Mouse (Mus musculus) cerebellum, adult 2 months (tissue): ENCODE measurements around the gene Zbtb9.

Experiments used
- CTCF ChIP-seq: fragments of 200-500 bp; IDR thresholded peaks from 2 replicates; pipeline ENCODE4 v1.5.1; 2011; ENCODE audit warnings: low read depth, mild to moderate bottlenecking, control low read depth, low read length, moderate library complexity, borderline replicate concordance; ENCODE audit not compliant: insufficient read depth
- POLR2A ChIP-seq: fragments of 200-500 bp; IDR thresholded peaks from 2 replicates; pipeline ENCODE4 v1.6.1; 2011; ENCODE audit warnings: low read length, control low read depth, borderline replicate concordance; ENCODE audit not compliant: insufficient read depth

DNA sequence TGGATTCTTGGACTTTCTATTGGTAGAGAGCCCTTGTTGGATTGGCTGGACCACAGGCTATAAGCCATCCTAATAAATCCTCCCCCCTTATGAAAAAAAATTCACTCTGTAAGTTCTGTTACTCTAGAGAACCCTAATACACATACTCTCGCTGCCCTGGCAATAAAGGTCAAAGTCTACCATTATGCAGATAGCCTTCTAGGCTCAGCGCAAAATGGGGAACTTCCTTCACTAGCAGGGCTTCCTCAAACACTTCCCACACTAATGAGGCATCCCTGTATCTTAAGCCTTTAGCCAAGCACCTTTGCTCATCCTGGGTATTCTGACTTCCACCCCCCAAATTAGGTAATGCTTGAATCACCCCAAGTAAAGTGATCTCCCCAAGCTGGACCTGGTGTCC lies 35.3 kb downstream of the Zbtb9 start:
- TF ChIP-seq CTCF (no peak), POLR2A (no peak)
